Mouse (Mus musculus) T-helper 17 cell (primary cell): Measurements from ENCODE around the gene Syt16.

ENCODE experiments used
- in situ Hi-C, 2 experiments: fragments of 300-600 bp; cut with MboI, MseI; formaldehyde crosslinking; loops; 1 replicate in 1 of 2; 2 replicates in 1 of 2; pipeline ENCODE4 v1.15.1; 2025; ENCODE audit warnings: high pct_unique_total_duplicates in 2 of 2

The Syt16 gene

GRCm38 (mm10) chr12:74002449-74002848 is 5.0 kb downstream of the Syt16 start:
- in situ Hi-C loops = no loop called here

- in situ Hi-C loops = no loop called here
These were observed 12.0 kb downstream of the Syt16 start for GRCm38 (mm10) chr12:74009448-74009911.

GRCm38 (mm10) chr12:74013739-74014138 is 16.3 kb downstream of the Syt16 start:
- in situ Hi-C loops = no loop called here

- in situ Hi-C loops = loop anchor here (5.0 kb wide), 2 partner anchors 272 to 277 kb away; no protein-coding TSS in a partner anchor
These were observed 17.3 kb downstream of the Syt16 start for GRCm38 (mm10) chr12:74014739-74015270.

- in situ Hi-C loops = loop anchor here (5.0 kb wide), 2 partner anchors 272 to 277 kb away; no protein-coding TSS in a partner anchor
These were observed 18.0 kb downstream of the Syt16 start for GRCm38 (mm10) chr12:74015491-74015890.

- in situ Hi-C loops = no loop called here
These were observed 25.8 kb downstream of the Syt16 start for GRCm38 (mm10) chr12:74023260-74023659.

- in situ Hi-C loops = no loop called here
These were observed 27.5 kb downstream of the Syt16 start for GRCm38 (mm10) chr12:74024912-74025311.

- in situ Hi-C loops = no loop called here
These were observed 45.8 kb downstream of the Syt16 start for GRCm38 (mm10) chr12:74043225-74043624.

- in situ Hi-C loops = no loop called here
These were observed 46.3 kb downstream of the Syt16 start for GRCm38 (mm10) chr12:74043755-74044154.

- in situ Hi-C loops = no loop called here
These were observed 46.8 kb downstream of the Syt16 start for GRCm38 (mm10) chr12:74044241-74044640.

GRCm38 (mm10) chr12:74055336-74055931 is 58.0 kb downstream of the Syt16 start:
- in situ Hi-C loops = no loop called here

GRCm38 (mm10) chr12:74056162-74056561 is 58.7 kb downstream of the Syt16 start:
- in situ Hi-C loops = no loop called here

- in situ Hi-C loops = no loop called here
These were observed 65.1 kb downstream of the Syt16 start for GRCm38 (mm10) chr12:74062547-74062946.

- in situ Hi-C loops = no loop called here
These were observed 71.5 kb downstream of the Syt16 start for GRCm38 (mm10) chr12:74068912-74069311.

- in situ Hi-C loops = no loop called here
These were observed 78.1 kb downstream of the Syt16 start for GRCm38 (mm10) chr12:74075590-74075989.

- in situ Hi-C loops = no loop called here
These were observed 78.6 kb downstream of the Syt16 start for GRCm38 (mm10) chr12:74076091-74076490.

- in situ Hi-C loops = no loop called here
These were observed 83.7 kb downstream of the Syt16 start for GRCm38 (mm10) chr12:74081122-74081521.

GRCm38 (mm10) chr12:74084389-74084788 is 86.9 kb downstream of the Syt16 start:
- in situ Hi-C loops = no loop called here

GRCm38 (mm10) chr12:74087086-74087485 is 89.6 kb downstream of the Syt16 start:
- in situ Hi-C loops = no loop called here

GRCm38 (mm10) chr12:74089342-74090131 is 92.1 kb downstream of the Syt16 start:
- in situ Hi-C loops = no loop called here

- in situ Hi-C loops = no loop called here
These were observed 95.1 kb downstream of the Syt16 start for GRCm38 (mm10) chr12:74092546-74092945.

- in situ Hi-C loops = no loop called here
These were observed 95.6 kb downstream of the Syt16 start for GRCm38 (mm10) chr12:74093110-74093509.

GRCm38 (mm10) chr12:74094701-74095100 is 97.2 kb downstream of the Syt16 start:
- in situ Hi-C loops = no loop called here
